Mouse (Mus musculus) kidney, embryonic 14.5 days (tissue): Measurements from ENCODE around the gene Mfap3. TPM values are rescaled to one million over a fixed set of nuclear protein-coding genes. Genes with fewer than 3 reads are reported as not detected.

Experiments
- ATAC-seq: fragments of 200-750 bp; cut with Nextera tagmentation; 2 replicates; pipeline ENCODE4 v1.8.0; 2017; ENCODE audit warnings: moderate number of reproducible peaks, mild to moderate bottlenecking, moderate TSS enrichment, moderate library complexity; ENCODE audit not compliant: low FRiP score, low TSS enrichment
- H3K27ac ChIP-seq: fragments of 300-500 bp; sonication (generic); 2 replicates; pipeline ENCODE4 v1.5.1; 2014; ENCODE audit warnings: low read depth, mild to moderate bottlenecking, low read length, moderate library complexity, mixed read lengths
- H3K27me3 ChIP-seq: fragments of 300-500 bp; sonication (generic); 2 replicates; pipeline ENCODE4 v1.6.1; 2014; ENCODE audit warnings: mild to moderate bottlenecking, low read length; ENCODE audit not compliant: control insufficient read depth, insufficient read depth
- H3K36me3 ChIP-seq: fragments of 300-500 bp; sonication (generic); 2 replicates; pipeline ENCODE4 v1.6.1; 2014; ENCODE audit warnings: low read length, mixed read lengths; ENCODE audit not compliant: control insufficient read depth, insufficient read depth
- H3K4me1 ChIP-seq: fragments of 300-500 bp; sonication (generic); 2 replicates; pipeline ENCODE4 v1.6.1; 2014; ENCODE audit warnings: low read length, mixed read lengths; ENCODE audit not compliant: control insufficient read depth, insufficient read depth
- H3K4me2 ChIP-seq: fragments of 300-500 bp; sonication (generic); replicated peaks from 2 replicates; pipeline ENCODE4 v1.6.1; 2014; ENCODE audit warnings: low read depth, mild to moderate bottlenecking, low read length
- H3K4me3 ChIP-seq: fragments of 300-500 bp; sonication (generic); 2 replicates; pipeline ENCODE4 v1.5.1; 2014; ENCODE audit warnings: mild to moderate bottlenecking, low read length
- H3K9ac ChIP-seq: fragments of 300-500 bp; sonication (generic); 2 replicates; pipeline ENCODE4 v1.6.1; 2014; ENCODE audit warnings: low read depth, mild to moderate bottlenecking, low read length, moderate library complexity
- H3K9me3 ChIP-seq: fragments of 300-500 bp; sonication (generic); 2 replicates; pipeline ENCODE4 v1.6.1; 2016; ENCODE audit warnings: low read length; ENCODE audit not compliant: control insufficient read depth
- WGBS: fragments of 180-500 bp; shearing (Covaris S2); extraction: QIAGEN DNeasy Blood & Tissue Kit; methylation state at CpG from one replicate; pipeline ENCODE4 v1.1.7; 2014; 5-methylcytosine and 5-hydroxymethylcytosine counted together
- polyA plus RNA-seq: library from polyadenylated mRNA; unstranded; fragments of >200 nt; fragmentation: Nextera tagmentation; extraction: Ambion mirVana; gene quantifications from 2 replicates; pipeline ENCODE4 v1.2.1, GENCODE M21; 2014

Gene Mfap3
- polyA plus RNA-seq, 1 experiment from 2014 or later = 52.6 TPM

GRCm38 (mm10) chr11:57566091-57567035 is 47.9 kb downstream of the Mfap3 start:
- H3K4me1 ChIP-seq = no peaks in the 10 kb centered on the region

GRCm38 (mm10) chr11:57568950-57569490 is 50.6 kb downstream of the Mfap3 start:
- 95% methylated on average over 2 of the region's 2 CpGs for WGBS
- ATAC-seq = no peak
- Histone ChIP-seq H3K27me3 (no peaks in the 10 kb centered on the region), H3K9ac (no peak overlapping the region), H3K4me2 (no peak overlapping the region), H3K27ac (no peak overlapping the region), H3K4me3 (no peak overlapping the region), H3K4me1 (no peaks in the 10 kb centered on the region), H3K36me3 (no peaks in the 10 kb centered on the region), H3K9me3 (no peaks in the 10 kb centered on the region)

More at GRCm38 (mm10) chr11:57566091-57567035, 47.9 kb downstream of the Mfap3 start:
- WGBS = 39% methylated on average over 18 of the region's 18 CpGs
- H3K9ac ChIP-seq = no peak overlapping the region
- no peaks in the 10 kb centered on the region for H3K27me3 ChIP-seq
- ATAC-seq = no peak
- H3K27ac ChIP-seq = no peak overlapping the region
- no peak overlapping the region for H3K4me3 ChIP-seq
- no peaks in the 10 kb centered on the region for H3K9me3 ChIP-seq
- H3K4me2 ChIP-seq = no peak overlapping the region
- H3K36me3 ChIP-seq = no peaks in the 10 kb centered on the region

- Histone ChIP-seq H3K4me2 (no peak overlapping the region), H3K4me1 (no peaks in the 10 kb centered on the region), H3K4me3 (no peak overlapping the region), H3K9me3 (no peaks in the 10 kb centered on the region), H3K27ac (no peak overlapping the region), H3K36me3 (no peaks in the 10 kb centered on the region), H3K27me3 (no peaks in the 10 kb centered on the region), H3K9ac (no peak overlapping the region)
- 95% methylated on average over 3 of the region's 3 CpGs for WGBS
- ATAC-seq = no peak
Measured at GRCm38 (mm10) chr11:57571035-57571434, 52.6 kb downstream of the Mfap3 start.

- 58% methylated on average over 14 of the region's 14 CpGs for WGBS
- no peak overlapping the region for H3K4me2 ChIP-seq
- no peak overlapping the region for H3K9ac ChIP-seq
- H3K27ac ChIP-seq = no peak overlapping the region
- no peaks in the 10 kb centered on the region for H3K27me3 ChIP-seq
- no peaks in the 10 kb centered on the region for H3K4me1 ChIP-seq
- H3K9me3 ChIP-seq = no peaks in the 10 kb centered on the region
- no peaks in the 10 kb centered on the region for H3K36me3 ChIP-seq
- no peak for ATAC-seq
- H3K4me3 ChIP-seq = no peak overlapping the region
Measured at GRCm38 (mm10) chr11:57573686-57574274, 55.3 kb downstream of the Mfap3 start.

- no peak overlapping the region for H3K4me2 ChIP-seq
Measured at GRCm38 (mm10) chr11:57576871-57577515, 58.5 kb downstream of the Mfap3 start.

GRCm38 (mm10) chr11:57582818-57583635 is 64.6 kb downstream of the Mfap3 start:
- no peak overlapping the region for H3K27ac ChIP-seq
- ATAC-seq = no peak
- 29% methylated on average over 10 of the region's 10 CpGs for WGBS
- H3K9ac ChIP-seq = no peak overlapping the region
- no peaks in the 10 kb centered on the region for H3K9me3 ChIP-seq
- no peaks in the 10 kb centered on the region for H3K4me1 ChIP-seq
- H3K36me3 ChIP-seq = no peaks in the 10 kb centered on the region
- H3K4me2 ChIP-seq = no peak overlapping the region
- no peak overlapping the region for H3K4me3 ChIP-seq
- no peaks in the 10 kb centered on the region for H3K27me3 ChIP-seq

More at GRCm38 (mm10) chr11:57576871-57577515, 58.5 kb downstream of the Mfap3 start:
- Histone ChIP-seq H3K4me1 (no peaks in the 10 kb centered on the region), H3K27ac (no peak overlapping the region), H3K27me3 (no peaks in the 10 kb centered on the region), H3K9ac (no peak overlapping the region), H3K36me3 (no peaks in the 10 kb centered on the region), H3K4me3 (no peak overlapping the region), H3K9me3 (no peaks in the 10 kb centered on the region)
- ATAC-seq = no peak
- 84% methylated on average over 6 of the region's 6 CpGs for WGBS

Other genes starting within 250 kb of the Mfap3 start
- 47.9 and 71.4 TPM in 2 replicates for gene Fam114a2, start within 50 bp of the Mfap3 start, polyA plus RNA-seq
- gene Galnt10, start 126.8 kb downstream of the Mfap3 start, polyA plus RNA-seq = 7.3 and 13.0 TPM in 2 replicates